Mouse (Mus musculus): ENCODE data around the gene Fry.

GRCm38 (mm10) chr5:150388623-150389022, 270.2 kb downstream of the Fry start:
- TF ChIP-seq CTCF (IDR thresholded peaks at IDR 0.05; ENCODE audit: borderline replicate concordance, insufficient read depth, low read length) (no peak), POLR2A (IDR thresholded peaks at IDR 0.05; ENCODE audit: low read depth, low read length) (no peak)

Measured in embryonic fibroblast, embryonic 13.5 days (primary cell).